Comparison of ENCODE assay signal across 8 mouse cellular contexts in genomic region chr5:144207478-144207877, GRCm38 (mm10). TPM values are rescaled to one million over a fixed set of nuclear protein-coding genes. Genes with fewer than 3 reads are reported as not detected.
A peak's percentile ranks its signal among the peaks of the same experiment; 100 is the strongest.
DNase-seq lines count a peak whose midpoint lies in the region; ATAC-seq and TF ChIP-seq lines count a peak whose summit lies in the region.

No protein-coding gene starts in this region.

- no peaks in the 10 kb centered on the region for H3K9me3 ChIP-seq in midbrain, embryonic 11.5 days (ENCODE audit: control insufficient read depth, low read length)
- H3K9me3 ChIP-seq in midbrain, embryonic 16.5 days (replicated peaks; ENCODE audit: control insufficient read depth, low read length, poor library complexity, severe bottlenecking), result peaks cover 3% of the 10 kb centered on the region; the same call in 1 of the 2 replicates

- H3K4me3 ChIP-seq in midbrain, embryonic 11.5 days (ENCODE audit: low read depth, low read length), result no peak overlapping the region
- H3K4me3 ChIP-seq in midbrain, embryonic 16.5 days (ENCODE audit: low read depth, low read length), result no peak overlapping the region
- H3K4me3 ChIP-seq in olfactory bulb, adult 2 months (ENCODE audit: insufficient read depth, low read depth, low read length), result no peak overlapping the region

- H3K9ac ChIP-seq in midbrain, embryonic 11.5 days (ENCODE audit: low read length), result no peak overlapping the region
- no peak overlapping the region for H3K9ac ChIP-seq in midbrain, embryonic 16.5 days (ENCODE audit: low read depth, low read length)

- no peaks in the 10 kb centered on the region for H3K4me1 ChIP-seq in midbrain, embryonic 11.5 days (ENCODE audit: control insufficient read depth, insufficient read depth, low read length)
- H3K4me1 ChIP-seq in midbrain, embryonic 16.5 days (ENCODE audit: control insufficient read depth, insufficient read depth, low read length), result no peaks in the 10 kb centered on the region
- H3K4me1 ChIP-seq in olfactory bulb, adult 2 months (ENCODE audit: control insufficient read depth, insufficient read depth, low read length), result peaks cover 2% of the 10 kb centered on the region; the same call in 1 of the 2 replicates

- 45% methylated on average over 11 of the region's 11 CpGs for WGBS in midbrain, embryonic 11.5 days
- 49% methylated on average over 11 of the region's 11 CpGs for WGBS in midbrain, embryonic 16.5 days
- WGBS in olfactory bulb, adult 2 months, result 39% methylated on average over 11 of the region's 11 CpGs

- H3K27me3 ChIP-seq in midbrain, embryonic 11.5 days (ENCODE audit: control insufficient read depth, insufficient read depth, low read length), result no peaks in the 10 kb centered on the region
- no peaks in the 10 kb centered on the region for H3K27me3 ChIP-seq in midbrain, embryonic 16.5 days (ENCODE audit: control insufficient read depth, insufficient read depth, low read depth, low read length)

- H3K27ac ChIP-seq in midbrain, embryonic 11.5 days (ENCODE audit: low read depth, low read length), result no peak overlapping the region
- no peak overlapping the region for H3K27ac ChIP-seq in midbrain, embryonic 16.5 days (ENCODE audit: low read length)
- H3K27ac ChIP-seq in olfactory bulb, adult 2 months (ENCODE audit: insufficient read depth, low read depth, low read length), result no peak overlapping the region

- TF ChIP-seq CTCF in brain, embryonic 14.5 days (IDR thresholded peaks at IDR 0.05; ENCODE audit: borderline replicate concordance, extremely low read depth, insufficient read depth, insufficient read length), result peak; percentile 84
- peak; percentile 81 for TF ChIP-seq CTCF in olfactory bulb, adult 2 months (IDR thresholded peaks at IDR 0.05; ENCODE audit: insufficient read depth, low read depth, low read length)

- peak; percentile 38; the same call in 1 of the 2 replicates for ATAC-seq in midbrain, embryonic 11.5 days (ENCODE audit: low FRiP score)
- ATAC-seq in midbrain, embryonic 16.5 days, result no peak

- H3K36me3 ChIP-seq in midbrain, embryonic 11.5 days (ENCODE audit: control insufficient read depth, insufficient read depth, low read length), result peaks cover under 1% of the 10 kb centered on the region; the same call in 1 of the 2 replicates
- peaks cover 53% of the 10 kb centered on the region for H3K36me3 ChIP-seq in midbrain, embryonic 16.5 days (ENCODE audit: control insufficient read depth, insufficient read depth, low read length)

- no peak overlapping the region for H3K4me2 ChIP-seq in midbrain, embryonic 11.5 days
- no peak overlapping the region for H3K4me2 ChIP-seq in midbrain, embryonic 16.5 days (ENCODE audit: low read length)

- DNase-seq in adrenal gland, postnatal 10 days, result peak; percentile 65
- DNase-seq in adrenal gland, adult 8-10 months, result no peak
- peak; percentile 91 for DNase-seq in midbrain, embryonic 11.5 days (ENCODE audit: low spot score, missing footprints)
- DNase-seq in brain, embryonic 14.5 days (ENCODE audit: low read depth), result peak; percentile 43
- peak; percentile 29 to 38 for DNase-seq in heart, adult 9 months (ENCODE audit: low spot score in 2 of 2)
- peak; percentile 50 to 52 for DNase-seq in left cerebral cortex, postnatal 25 days (ENCODE audit: low spot score in 2 of 2)

- intact Hi-C loops in left cerebral cortex, postnatal 25 days (cut with DNase I), result loop anchor here (5.0 kb wide), 1 partner anchor 530 kb away; no protein-coding TSS in a partner anchor

- no peak for TF ChIP-seq POLR2A in brain, embryonic 14.5 days (IDR thresholded peaks at IDR 0.05; ENCODE audit: borderline replicate concordance, extremely low read depth, insufficient read depth, insufficient read length, poor library complexity, severe bottlenecking)
- TF ChIP-seq POLR2A in olfactory bulb, adult 2 months (IDR thresholded peaks at IDR 0.05; ENCODE audit: insufficient read depth, low read depth, low read length), result no peak

RNA-seq across cellular contexts. Expression of gene Tecpr1, which starts 15.9 kb away (rescaled TPM):
- total RNA-seq in adrenal gland, postnatal 10 days (2021), result 10 to 100 TPM; 56.9 to 67.2 TPM
- 100 to 1,000 TPM; 113 to 201 (median 148) TPM for total RNA-seq in adrenal gland, adult 8-10 months (2022)
- 13.1 TPM in 2 replicates for polyA plus RNA-seq in midbrain, embryonic 11.5 days (2014; fragmentation: Nextera tagmentation; extraction: Ambion mirVana)
- polyA plus RNA-seq in midbrain, embryonic 16.5 days (2015; fragmentation: Nextera tagmentation; extraction: Ambion mirVana), result 46.1 and 48.2 TPM in 2 replicates
- polyA plus RNA-seq in brain, embryonic 14.5 days (2012; rRNA removed), result 58.0 and 59.4 TPM in 2 replicates
- 10 to 100 TPM; 86.6 to 87.7 TPM for total RNA-seq in left cerebral cortex, postnatal 25 days (2021)
- polyA plus RNA-seq in olfactory bulb, adult 2 months (2012; ENCODE audit: insufficient read depth, insufficient read length, low replicate concordance, missing spikeins), result 771 TPM in 1 of 2 replicates, not detected in the other

RNA-seq across cellular contexts. Expression of gene Bhlha15, which starts 17.4 kb away (rescaled TPM):
- total RNA-seq in adrenal gland, postnatal 10 days (2021), result under 1 TPM; 0.66 to 0.97 TPM
- 1 to 10 TPM in 3 of 4 experiments, under 1 TPM in 1; 0.61 to 3.0 (median 2.3) TPM for total RNA-seq in adrenal gland, adult 8-10 months (2022)
- polyA plus RNA-seq in midbrain, embryonic 11.5 days (2014; fragmentation: Nextera tagmentation; extraction: Ambion mirVana), result not detected in 2 replicates
- not detected in 2 replicates for polyA plus RNA-seq in midbrain, embryonic 16.5 days (2015; fragmentation: Nextera tagmentation; extraction: Ambion mirVana)
- 0.03 and 0.11 TPM in 2 replicates for polyA plus RNA-seq in brain, embryonic 14.5 days (2012; rRNA removed)
- under 1 TPM; 0.25 to 0.30 TPM for total RNA-seq in left cerebral cortex, postnatal 25 days (2021)
- not detected in 2 replicates for polyA plus RNA-seq in olfactory bulb, adult 2 months (2012; ENCODE audit: insufficient read depth, insufficient read length, low replicate concordance, missing spikeins)

RNA-seq across cellular contexts. Expression of gene Bri3, which starts 36.8 kb away (rescaled TPM):
- 100 to 1,000 TPM; 116 to 124 TPM for total RNA-seq in adrenal gland, postnatal 10 days (2021)
- 100 to 1,000 TPM; 101 to 135 (median 118) TPM for total RNA-seq in adrenal gland, adult 8-10 months (2022)
- polyA plus RNA-seq in midbrain, embryonic 11.5 days (2014; fragmentation: Nextera tagmentation; extraction: Ambion mirVana), result 123 and 130 TPM in 2 replicates
- polyA plus RNA-seq in midbrain, embryonic 16.5 days (2015; fragmentation: Nextera tagmentation; extraction: Ambion mirVana), result 97.3 and 98.5 TPM in 2 replicates
- 97.3 and 129 TPM in 2 replicates for polyA plus RNA-seq in brain, embryonic 14.5 days (2012; rRNA removed)
- total RNA-seq in left cerebral cortex, postnatal 25 days (2021), result 10 to 100 TPM; 64.0 to 65.8 TPM
- polyA plus RNA-seq in olfactory bulb, adult 2 months (2012; ENCODE audit: insufficient read depth, insufficient read length, low replicate concordance, missing spikeins), result not detected in 2 replicates
